ENCODE assay signal across 20 mouse cellular contexts in genomic region chr1:131174299-131174861, GRCm38 (mm10). TPM values are rescaled to one million over a fixed set of nuclear protein-coding genes. Genes with fewer than 3 reads are reported as not detected.
DNase-seq lines count a peak whose midpoint lies in the region; ATAC-seq and TF ChIP-seq lines count a peak whose summit lies in the region.
"Had no signal": no experiment of that assay in that cellular context is flagged by ENCODE, and none has a peak within 500 bp of the region (broad histone marks: within the 10 kb centered on the region; RNA-seq: fewer than 3 reads in every experiment).

No protein-coding gene starts in this region.

- no peak for TF ChIP-seq POLR2A in kidney, adult 2 months (IDR thresholded peaks at IDR 0.05; ENCODE audit: low read depth, low read length)

- no peak overlapping the region for H3K4me2 ChIP-seq in midbrain, embryonic 11.5 days
- no peak overlapping the region for H3K4me2 ChIP-seq in midbrain, postnatal 0 days (ENCODE audit: low read depth, low read length, poor library complexity, severe bottlenecking)
- no peak overlapping the region for H3K4me2 ChIP-seq in stomach, postnatal 0 days (replicated peaks; ENCODE audit: low read depth)
- H3K4me2 ChIP-seq: forebrain, embryonic 13.5 days; heart, embryonic 15.5 days had no signal

- no peak for TF ChIP-seq CTCF in kidney, adult 2 months (conservative IDR thresholded peaks at IDR 0.05; ENCODE audit: insufficient read depth, insufficient read length, low read depth, low read length)
- TF ChIP-seq CTCF in midbrain, postnatal 0 days (IDR thresholded peaks at IDR 0.05) = no peak
- TF ChIP-seq CTCF in stomach, postnatal 0 days (IDR thresholded peaks at IDR 0.05; ENCODE audit: low read depth) = peak; percentile 22; the same call in 1 of the 2 replicates

- no peaks in the 10 kb centered on the region; the same call in 1 of the 2 replicates for H3K4me1 ChIP-seq in kidney, adult 2 months (ENCODE audit: control insufficient read depth, insufficient read depth, low read length)
- no peaks in the 10 kb centered on the region for H3K4me1 ChIP-seq in midbrain, embryonic 11.5 days (ENCODE audit: control insufficient read depth, insufficient read depth, low read length)
- no peaks in the 10 kb centered on the region for H3K4me1 ChIP-seq in midbrain, postnatal 0 days (ENCODE audit: insufficient read depth, low read length)
- no peaks in the 10 kb centered on the region for H3K4me1 ChIP-seq in stomach, postnatal 0 days (replicated peaks; ENCODE audit: control insufficient read depth, insufficient read depth)
- H3K4me1 ChIP-seq: forebrain, embryonic 13.5 days; heart, embryonic 15.5 days; midbrain, embryonic 10.5 days had no signal

- TF ChIP-seq EP300 in stomach, postnatal 0 days (optimal IDR thresholded peaks at IDR 0.05) = no peak

- peak overlapping the region; percentile 39; the same call in 1 of the 2 replicates for H3K27ac ChIP-seq in kidney, adult 2 months (ENCODE audit: insufficient read depth, low read depth, low read length)
- H3K27ac ChIP-seq in midbrain, embryonic 11.5 days (ENCODE audit: low read depth, low read length) = no peak overlapping the region
- no peak overlapping the region for H3K27ac ChIP-seq in midbrain, postnatal 0 days (ENCODE audit: low read depth, low read length)
- H3K27ac ChIP-seq in stomach, postnatal 0 days (replicated peaks) = no peak overlapping the region
- H3K27ac ChIP-seq: embryonic facial prominence, embryonic 10.5 days; forebrain, embryonic 13.5 days; heart, embryonic 15.5 days; hindbrain, postnatal 0 days; midbrain, embryonic 10.5 days had no signal

- H3K27me3 ChIP-seq in kidney, adult 2 months (replicated peaks; ENCODE audit: control insufficient read depth, insufficient read depth, low read length) = no peaks in the 10 kb centered on the region
- no peaks in the 10 kb centered on the region for H3K27me3 ChIP-seq in midbrain, embryonic 11.5 days (ENCODE audit: control insufficient read depth, insufficient read depth, low read length)
- no peaks in the 10 kb centered on the region for H3K27me3 ChIP-seq in midbrain, postnatal 0 days (ENCODE audit: insufficient read depth, low read length)
- H3K27me3 ChIP-seq in stomach, postnatal 0 days (ENCODE audit: control insufficient read depth, insufficient read depth, low read length) = no peaks in the 10 kb centered on the region
- H3K27me3 ChIP-seq: forebrain, embryonic 13.5 days; heart, embryonic 15.5 days had no signal

- H3K36me3 ChIP-seq in kidney, adult 2 months (ENCODE audit: control insufficient read depth, insufficient read depth, low read length) = no peaks in the 10 kb centered on the region; the same call in none of the 2 replicates
- peaks cover 13% of the 10 kb centered on the region for H3K36me3 ChIP-seq in midbrain, embryonic 11.5 days (ENCODE audit: control insufficient read depth, insufficient read depth, low read length)
- peaks cover 51% of the 10 kb centered on the region for H3K36me3 ChIP-seq in midbrain, postnatal 0 days (ENCODE audit: insufficient read depth, low read length)
- peaks cover 34% of the 10 kb centered on the region for H3K36me3 ChIP-seq in stomach, postnatal 0 days (ENCODE audit: control insufficient read depth, insufficient read depth, low read length)

- H3K4me3 ChIP-seq in kidney, adult 2 months (ENCODE audit: insufficient read depth, low read depth, low read length) = no peak overlapping the region
- no peak overlapping the region for H3K4me3 ChIP-seq in midbrain, embryonic 11.5 days (ENCODE audit: low read depth, low read length)
- no peak overlapping the region for H3K4me3 ChIP-seq in midbrain, postnatal 0 days (ENCODE audit: low read depth, low read length)
- H3K4me3 ChIP-seq in stomach, postnatal 0 days (ENCODE audit: low read depth, low read length) = no peak overlapping the region
- H3K4me3 ChIP-seq: embryonic facial prominence, embryonic 10.5 days; forebrain, embryonic 13.5 days; heart, embryonic 15.5 days; midbrain, embryonic 10.5 days had no signal

- peak; percentile 34 for DNase-seq in adrenal gland, postnatal 25 days
- DNase-seq in adrenal gland, postnatal 4 days (ENCODE audit: low spot score in 2 of 2) = no peak
- DNase-seq in kidney, adult 2 months = no peak
- no peak for DNase-seq in kidney, postnatal 25 days
- DNase-seq in midbrain, embryonic 11.5 days (ENCODE audit: low spot score, missing footprints) = peak; percentile 39
- DNase-seq in midbrain, postnatal 0 days (ENCODE audit: low spot score) = no peak
- no peak for DNase-seq in stomach, postnatal 0 days (ENCODE audit: low spot score)
- no peak for DNase-seq in layer of hippocampus, postnatal 14 days (ENCODE audit: low spot score in 2 of 2)
- DNase-seq: B cell, adult 2 months; gastrocnemius, postnatal 36 days; kidney, postnatal 36 days; layer of hippocampus, postnatal 36 days; left cerebral cortex, postnatal 4 days; lung, adult 18-20 months; thymus, adult 18-20 months had no signal

- H3K9ac ChIP-seq in midbrain, embryonic 11.5 days (ENCODE audit: low read length) = no peak overlapping the region
- H3K9ac ChIP-seq in midbrain, postnatal 0 days (replicated peaks; ENCODE audit: low read length, poor library complexity, severe bottlenecking) = no peak overlapping the region
- no peak overlapping the region for H3K9ac ChIP-seq in stomach, postnatal 0 days (ENCODE audit: low read length)
- H3K9ac ChIP-seq: forebrain, embryonic 13.5 days; heart, embryonic 15.5 days had no signal

- 57% methylated on average over 12 of the region's 12 CpGs for WGBS in kidney, adult 2 months
- 89% methylated on average over 12 of the region's 12 CpGs for WGBS in midbrain, embryonic 11.5 days
- 86% methylated on average over 12 of the region's 12 CpGs for WGBS in midbrain, postnatal 0 days
- 67% methylated on average over 12 of the region's 12 CpGs for WGBS in stomach, postnatal 0 days

- no peaks in the 10 kb centered on the region for H3K9me3 ChIP-seq in midbrain, embryonic 11.5 days (ENCODE audit: control insufficient read depth, low read length)
- H3K9me3 ChIP-seq in midbrain, postnatal 0 days (ENCODE audit: low read length) = no peaks in the 10 kb centered on the region
- H3K9me3 ChIP-seq in stomach, postnatal 0 days (ENCODE audit: control insufficient read depth, low read length) = no peaks in the 10 kb centered on the region
- H3K9me3 ChIP-seq: embryonic facial prominence, embryonic 10.5 days; forebrain, embryonic 13.5 days; heart, embryonic 15.5 days; midbrain, embryonic 10.5 days had no signal

- no peak for ATAC-seq in midbrain, embryonic 11.5 days (ENCODE audit: low FRiP score)
- ATAC-seq in midbrain, postnatal 0 days (ENCODE audit: low FRiP score) = no peak
- ATAC-seq in stomach, postnatal 0 days (ENCODE audit: low FRiP score, low TSS enrichment) = no peak
- ATAC-seq: forebrain, embryonic 13.5 days; hindbrain, postnatal 0 days had no signal

RNA-seq across cellular contexts. Expression of gene Eif2d, which starts 21.4 kb away (rescaled TPM):
- 46.7 and 48.9 TPM in 2 replicates for total RNA-seq in adrenal gland, postnatal 25 days (2021)
- 10 to 100 TPM; 47.4 to 49.9 TPM for total RNA-seq in adrenal gland, postnatal 4 days (2021)
- 32.1 and 35.5 TPM in 2 replicates for polyA plus RNA-seq in kidney, adult 2 months (2012; rRNA removed)
- polyA plus RNA-seq in midbrain, embryonic 11.5 days (2014; fragmentation: Nextera tagmentation; extraction: Ambion mirVana) = 55.7 and 56.7 TPM in 2 replicates
- 29.2 and 32.3 TPM in 2 replicates for total RNA-seq in midbrain, postnatal 0 days (2014; rRNA removed)
- 43.2 and 43.4 TPM in 2 replicates for polyA plus RNA-seq in midbrain, postnatal 0 days (2015; fragmentation: Nextera tagmentation; extraction: Ambion mirVana)
- 36.3 and 38.8 TPM in 2 replicates for polyA plus RNA-seq in stomach, postnatal 0 days (2015; fragmentation: Nextera tagmentation; extraction: Ambion mirVana)
- 10 to 100 TPM; 38.8 to 39.2 TPM for total RNA-seq in layer of hippocampus, postnatal 14 days (2021)

RNA-seq across cellular contexts. Expression of gene Dyrk3, which starts 36.2 kb away (rescaled TPM):
- total RNA-seq in adrenal gland, postnatal 25 days (2021) = 4.9 and 5.4 TPM in 2 replicates
- total RNA-seq in adrenal gland, postnatal 4 days (2021) = 1 to 10 TPM; 7.9 to 8.4 TPM
- 0.94 and 1.4 TPM in 2 replicates for polyA plus RNA-seq in kidney, adult 2 months (2012; rRNA removed)
- 17.2 and 23.4 TPM in 2 replicates for polyA plus RNA-seq in midbrain, embryonic 11.5 days (2014; fragmentation: Nextera tagmentation; extraction: Ambion mirVana)
- 10.6 and 12.0 TPM in 2 replicates for total RNA-seq in midbrain, postnatal 0 days (2014; rRNA removed)
- polyA plus RNA-seq in midbrain, postnatal 0 days (2015; fragmentation: Nextera tagmentation; extraction: Ambion mirVana) = 13.0 and 13.4 TPM in 2 replicates
- polyA plus RNA-seq in stomach, postnatal 0 days (2015; fragmentation: Nextera tagmentation; extraction: Ambion mirVana) = 1.4 TPM in 2 replicates
- 10 to 100 TPM; 13.3 to 14.2 TPM for total RNA-seq in layer of hippocampus, postnatal 14 days (2021)
- total RNA-seq: gastrocnemius, postnatal 36 days had no signal

Comparison
In these comparisons a context has a peak if more than half of its experiments do, and no peak if none do; other contexts are left out.
1. DNase-seq: peak in adrenal gland, postnatal 25 days (single experiment) and midbrain, embryonic 11.5 days (single experiment); none in adrenal gland, postnatal 4 days (0 of 2), kidney, adult 2 months (single experiment), kidney, postnatal 25 days (0 of 2), midbrain, postnatal 0 days (single experiment), stomach, postnatal 0 days (single experiment) and layer of hippocampus, postnatal 14 days (0 of 2).